Mouse (Mus musculus) intestine, embryonic 15.5 days (tissue): ENCODE measurements around the gene Mmp9. TPM values are rescaled to one million over a fixed set of nuclear protein-coding genes. Genes with fewer than 3 reads are reported as not detected.
A peak's percentile ranks its signal among the peaks of the same experiment; 100 is the strongest.

Source experiments
- ATAC-seq: fragments of 200-750 bp; cut with Nextera tagmentation; 2 replicates; pipeline ENCODE4 v1.8.0; 2017; ENCODE audit warnings: moderate TSS enrichment, moderate library complexity
- H3K27ac ChIP-seq: fragments of 300-500 bp; sonication (generic); 2 replicates; pipeline ENCODE4 v1.5.1; 2015; ENCODE audit warnings: mild to moderate bottlenecking, inconsistent platforms
- H3K27me3 ChIP-seq: fragments of 300-500 bp; sonication (generic); replicated peaks from 2 replicates; pipeline ENCODE4 v1.6.1; 2015; ENCODE audit warnings: inconsistent platforms
- H3K36me3 ChIP-seq: fragments of 300-500 bp; sonication (generic); 2 replicates; pipeline ENCODE4 v1.6.1; 2015; ENCODE audit warnings: inconsistent platforms
- H3K4me1 ChIP-seq: fragments of 300-500 bp; sonication (generic); replicated peaks from 2 replicates; pipeline ENCODE4 v1.6.1; 2015; ENCODE audit warnings: inconsistent platforms
- H3K4me2 ChIP-seq: fragments of 300-500 bp; sonication (generic); replicated peaks from 2 replicates; pipeline ENCODE4 v1.6.1; 2015; ENCODE audit warnings: mild to moderate bottlenecking, inconsistent platforms
- H3K4me3 ChIP-seq: fragments of 300-500 bp; sonication (generic); replicated peaks from 2 replicates; pipeline ENCODE4 v1.5.1; 2015; ENCODE audit warnings: inconsistent platforms
- H3K9ac ChIP-seq: fragments of 300-500 bp; sonication (generic); 2 replicates; pipeline ENCODE4 v1.6.1; 2015; ENCODE audit warnings: inconsistent platforms
- H3K9me3 ChIP-seq: fragments of 300-500 bp; sonication (generic); 2 replicates; pipeline ENCODE4 v1.6.1; 2016; ENCODE audit warnings: inconsistent platforms
- WGBS: fragments of 180-500 bp; shearing (Covaris S2); methylation state at CpG from one replicate; pipeline ENCODE4 v1.1.7; 2015; 5-methylcytosine and 5-hydroxymethylcytosine counted together
- polyA plus RNA-seq: library from polyadenylated mRNA; unstranded; fragments of >200 nt; fragmentation: Nextera tagmentation; extraction: Ambion mirVana; gene quantifications from 2 replicates; pipeline ENCODE4 v1.2.1, GENCODE M21; 2015

Mmp9 gene
- polyA plus RNA-seq, 1 experiment from 2014 or later, result 5.2 TPM

DNA sequence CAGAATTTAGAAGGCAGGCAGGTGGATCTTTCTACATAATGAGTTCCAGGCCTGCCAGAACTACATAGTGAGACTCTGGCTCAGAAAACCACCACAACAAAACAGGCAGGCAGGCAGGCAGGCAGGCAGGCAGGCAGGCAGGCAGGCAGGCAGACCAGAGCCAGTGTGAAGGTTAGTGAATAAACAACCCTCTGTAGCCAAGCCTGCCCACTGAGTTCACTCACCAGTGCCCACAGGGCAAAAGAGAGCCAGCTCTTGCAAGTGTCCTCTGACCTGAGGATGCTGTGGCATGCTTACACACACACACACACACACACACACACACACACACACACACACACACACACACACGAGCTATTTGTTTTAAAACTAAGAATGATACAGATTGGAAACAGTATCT is 37.1 kb upstream of the Mmp9 start:
- WGBS, result 100% methylated on average over 1 of the region's 1 CpGs
- no peak for ATAC-seq
- no peak overlapping the region for H3K9ac ChIP-seq

DNA sequence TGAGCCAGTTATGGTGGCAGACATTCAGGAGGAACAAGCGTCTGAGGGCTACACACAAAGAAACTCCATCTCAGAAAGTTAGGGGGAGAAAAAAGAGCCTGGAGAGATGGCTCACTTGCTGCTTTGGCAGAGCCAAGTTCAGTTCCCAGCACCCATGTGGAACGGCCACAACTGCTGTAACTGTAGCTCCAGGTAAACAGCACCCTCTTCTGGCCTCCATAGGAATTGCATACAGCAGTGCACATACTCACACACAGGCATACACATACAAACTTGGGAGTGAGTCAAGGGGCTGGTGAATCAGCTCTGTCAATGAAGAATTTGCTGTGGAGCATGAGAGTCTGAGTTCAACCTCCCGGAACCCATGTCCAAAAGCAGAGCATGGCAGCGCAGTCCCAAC is 34.5 kb upstream of the Mmp9 start:
- H3K4me2 ChIP-seq, result no peak overlapping the region
- H3K27ac ChIP-seq, result no peak overlapping the region
- 97% methylated on average over 4 of the region's 4 CpGs for WGBS
- ATAC-seq, result no peak
- no peaks in the 10 kb centered on the region for H3K9me3 ChIP-seq
- no peak overlapping the region for H3K4me3 ChIP-seq
- no peaks in the 10 kb centered on the region for H3K27me3 ChIP-seq
- H3K36me3 ChIP-seq, result peaks cover 73% of the 10 kb centered on the region
- H3K4me1 ChIP-seq, result peaks cover 13% of the 10 kb centered on the region
- no peak overlapping the region for H3K9ac ChIP-seq

More for the DNA sequence above, 37.1 kb upstream of the Mmp9 start:
- H3K27ac ChIP-seq, result no peak overlapping the region
- no peak overlapping the region for H3K4me3 ChIP-seq
- H3K36me3 ChIP-seq, result peaks cover 88% of the 10 kb centered on the region
- no peak overlapping the region for H3K4me2 ChIP-seq
- H3K4me1 ChIP-seq, result no peaks in the 10 kb centered on the region
- no peaks in the 10 kb centered on the region for H3K27me3 ChIP-seq
- no peaks in the 10 kb centered on the region for H3K9me3 ChIP-seq

DNA sequence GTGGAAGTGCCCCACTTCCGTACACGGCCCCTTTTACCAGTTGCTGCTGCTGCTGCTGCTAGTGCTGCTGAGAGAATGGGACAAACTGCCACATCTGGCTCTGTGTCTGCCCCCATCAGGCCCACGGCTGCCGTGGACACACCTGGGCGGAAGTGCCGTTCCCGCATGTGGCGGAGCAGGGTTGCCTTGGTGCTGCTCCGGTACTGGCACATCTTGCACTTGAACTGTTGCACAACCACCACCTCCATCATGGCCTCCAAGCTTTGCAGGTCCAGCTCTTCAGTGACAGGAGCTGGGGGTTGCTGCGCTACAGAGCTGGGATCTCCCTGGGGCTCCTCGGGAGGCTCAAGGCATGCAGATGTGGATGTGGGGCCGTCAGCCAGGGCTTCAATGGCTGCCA is 33.1 kb upstream of the Mmp9 start:
- no peak overlapping the region for H3K27ac ChIP-seq
- H3K4me2 ChIP-seq, result no peak overlapping the region
- H3K27me3 ChIP-seq, result no peaks in the 10 kb centered on the region
- WGBS, result 97% methylated on average over 12 of the region's 12 CpGs
- H3K4me1 ChIP-seq, result peaks cover 16% of the 10 kb centered on the region
- no peak overlapping the region for H3K9ac ChIP-seq
- H3K4me3 ChIP-seq, result no peak overlapping the region
- H3K9me3 ChIP-seq, result no peaks in the 10 kb centered on the region
- H3K36me3 ChIP-seq, result peaks cover 59% of the 10 kb centered on the region
- no peak for ATAC-seq

DNA sequence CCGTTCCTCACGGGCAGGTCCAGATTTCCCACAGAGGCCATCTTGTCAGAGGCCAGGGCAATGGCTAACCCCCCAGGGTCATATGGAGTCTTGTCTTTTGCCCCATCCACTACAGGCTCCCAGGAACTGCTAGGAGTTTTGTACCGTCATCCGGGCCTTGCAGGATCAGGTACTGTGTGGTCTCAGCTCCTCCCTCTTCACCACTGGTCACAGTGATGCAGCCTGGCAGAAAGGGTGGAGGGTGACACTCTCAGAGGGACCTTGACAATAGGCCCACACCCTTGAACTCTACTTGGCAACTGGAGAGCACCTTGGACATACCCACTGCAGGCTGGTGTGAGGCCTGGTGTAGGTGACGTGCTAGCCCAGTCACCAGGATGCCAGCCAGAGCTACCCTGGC is 32.6 kb upstream of the Mmp9 start:
- H3K27me3 ChIP-seq, result no peaks in the 10 kb centered on the region
- H3K4me2 ChIP-seq, result no peak overlapping the region
- peaks cover 54% of the 10 kb centered on the region for H3K36me3 ChIP-seq
- H3K9ac ChIP-seq, result no peak overlapping the region
- no peaks in the 10 kb centered on the region for H3K9me3 ChIP-seq
- WGBS, result 96% methylated on average over 5 of the region's 5 CpGs
- H3K4me1 ChIP-seq, result peaks cover 16% of the 10 kb centered on the region
- no peak for ATAC-seq
- no peak overlapping the region for H3K27ac ChIP-seq
- H3K4me3 ChIP-seq, result no peak overlapping the region

DNA sequence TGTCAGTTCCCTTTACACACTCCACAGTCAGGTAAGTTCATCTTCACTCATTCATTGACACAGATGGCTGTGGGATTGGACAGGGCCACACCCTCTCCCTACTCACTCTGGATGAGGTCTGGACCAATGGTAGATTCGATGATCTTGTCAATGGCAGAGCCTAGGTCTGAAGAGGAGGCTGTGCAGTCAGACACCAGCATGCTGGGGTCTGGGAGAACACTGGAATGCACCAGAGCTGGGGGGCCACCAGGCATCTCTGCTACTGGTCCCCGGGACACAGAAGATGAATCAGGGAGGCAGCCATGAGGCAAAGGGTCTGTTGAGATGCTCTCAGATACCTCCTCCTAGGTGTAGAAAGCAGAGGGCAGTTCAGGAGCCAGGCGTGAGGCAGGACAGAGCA is 31.5 kb upstream of the Mmp9 start:
- no peak overlapping the region for H3K4me3 ChIP-seq
- no peaks in the 10 kb centered on the region for H3K27me3 ChIP-seq
- H3K36me3 ChIP-seq, result peaks cover 50% of the 10 kb centered on the region
- ATAC-seq, result no peak
- H3K9me3 ChIP-seq, result no peaks in the 10 kb centered on the region
- WGBS, result 84% methylated on average over 3 of the region's 3 CpGs
- no peak overlapping the region for H3K4me2 ChIP-seq
- no peak overlapping the region for H3K9ac ChIP-seq
- no peak overlapping the region for H3K27ac ChIP-seq
- H3K4me1 ChIP-seq, result peaks cover 24% of the 10 kb centered on the region

- H3K9ac ChIP-seq, result peak overlapping the region; percentile 95
- 90% methylated on average over 1 of the region's 1 CpGs for WGBS
- no peak for ATAC-seq
Observed at GRCm38 (mm10) chr2:164909542-164909941, 31.0 kb upstream of the Mmp9 start.

GRCm38 (mm10) chr2:164910360-164911061 is 30.1 kb upstream of the Mmp9 start:
- Histone ChIP-seq H3K9me3 (no peaks in the 10 kb centered on the region), H3K27ac (peak overlapping the region; percentile 99), H3K4me2 (peak overlapping the region; percentile 87), H3K4me1 (peaks cover 24% of the 10 kb centered on the region), H3K27me3 (no peaks in the 10 kb centered on the region), H3K4me3 (peak overlapping the region; percentile 84), H3K9ac (peak overlapping the region; percentile 95), H3K36me3 (peaks cover 37% of the 10 kb centered on the region)
- 5% methylated on average over 37 of the region's 37 CpGs for WGBS
- ATAC-seq, result no peak; the same call in none of the 2 replicates

More at GRCm38 (mm10) chr2:164909542-164909941, 31.0 kb upstream of the Mmp9 start:
- Histone ChIP-seq H3K9me3 (no peaks in the 10 kb centered on the region), H3K4me1 (peaks cover 24% of the 10 kb centered on the region), H3K4me3 (peak overlapping the region; percentile 84), H3K36me3 (peaks cover 46% of the 10 kb centered on the region), H3K4me2 (peak overlapping the region; percentile 87), H3K27ac (no peak overlapping the region), H3K27me3 (no peaks in the 10 kb centered on the region)

GRCm38 (mm10) chr2:164911086-164912048 is 29.2 kb upstream of the Mmp9 start, which contains the start of gene Zfp335:
Gene Zfp335 (minus strand): TSS chr2:164911757.
- H3K4me3 ChIP-seq, result peak within 1 kb of the TSS; percentile 84
- peaks cover 28% of the 10 kb centered on the region for H3K36me3 ChIP-seq
- H3K27me3 ChIP-seq, result no peaks in the 10 kb centered on the region
- H3K4me1 ChIP-seq, result peaks cover 24% of the 10 kb centered on the region
- WGBS, result under 1% methylated on average over 91 of the region's 91 CpGs
- H3K9ac ChIP-seq, result peak within 1 kb of the TSS; percentile 95
- peak; percentile 93 for ATAC-seq
- H3K9me3 ChIP-seq, result no peaks in the 10 kb centered on the region
- H3K27ac ChIP-seq, result peak within 1 kb of the TSS; percentile 99
- peak within 1 kb of the TSS; percentile 87 for H3K4me2 ChIP-seq

DNA sequence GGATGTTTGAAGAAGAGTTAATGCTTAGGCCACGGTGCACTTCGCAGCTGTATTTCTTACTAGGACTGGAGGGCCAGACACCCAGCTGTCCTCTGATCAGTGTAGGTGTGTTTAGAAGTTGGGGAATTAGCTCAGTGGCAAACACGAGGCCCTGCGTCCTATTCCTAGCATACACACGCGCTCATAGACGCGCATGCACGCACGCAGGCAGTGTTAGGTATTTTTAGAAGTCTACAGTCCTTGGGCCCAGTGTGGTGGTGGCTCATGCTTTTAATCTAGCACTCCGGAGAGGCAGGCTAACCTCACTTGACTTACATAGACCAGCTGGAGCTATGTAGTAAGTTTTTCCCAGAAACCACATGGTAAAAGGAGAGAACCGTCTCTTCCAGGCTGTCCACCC is 28.4 kb upstream of the Mmp9 start:
- H3K4me3 ChIP-seq, result peak overlapping the region; percentile 84
- H3K4me1 ChIP-seq, result peaks cover 24% of the 10 kb centered on the region
- H3K9ac ChIP-seq, result peak overlapping the region; percentile 95
- H3K27ac ChIP-seq, result peak overlapping the region; percentile 99
- H3K36me3 ChIP-seq, result peaks cover 22% of the 10 kb centered on the region
- peak; percentile 47 for ATAC-seq
- H3K9me3 ChIP-seq, result no peaks in the 10 kb centered on the region
- 4% methylated on average over 12 of the region's 12 CpGs for WGBS
- peak overlapping the region; percentile 87 for H3K4me2 ChIP-seq
- no peaks in the 10 kb centered on the region for H3K27me3 ChIP-seq

- no peak for ATAC-seq
- peak overlapping the region; percentile 87 for H3K4me2 ChIP-seq
- WGBS, result 84% methylated on average over 9 of the region's 9 CpGs
Observed at GRCm38 (mm10) chr2:164912749-164913427, 27.7 kb upstream of the Mmp9 start.

GRCm38 (mm10) chr2:164913428-164913786 is 27.2 kb upstream of the Mmp9 start:
- H3K27ac ChIP-seq, result no peak overlapping the region
- 68% methylated on average over 2 of the region's 2 CpGs for WGBS
- no peaks in the 10 kb centered on the region for H3K27me3 ChIP-seq
- ATAC-seq, result no peak
- H3K9ac ChIP-seq, result no peak overlapping the region
- H3K4me3 ChIP-seq, result no peak overlapping the region
- H3K4me2 ChIP-seq, result no peak overlapping the region
- H3K9me3 ChIP-seq, result no peaks in the 10 kb centered on the region
- peaks cover 9% of the 10 kb centered on the region for H3K36me3 ChIP-seq
- peaks cover 24% of the 10 kb centered on the region for H3K4me1 ChIP-seq

More at GRCm38 (mm10) chr2:164912749-164913427, 27.7 kb upstream of the Mmp9 start:
- Histone ChIP-seq H3K9ac (no peak overlapping the region), H3K36me3 (peaks cover 14% of the 10 kb centered on the region), H3K4me1 (peaks cover 24% of the 10 kb centered on the region), H3K27me3 (no peaks in the 10 kb centered on the region), H3K27ac (no peak overlapping the region), H3K9me3 (no peaks in the 10 kb centered on the region), H3K4me3 (no peak overlapping the region; the same call in 1 of the 2 replicates)

DNA sequence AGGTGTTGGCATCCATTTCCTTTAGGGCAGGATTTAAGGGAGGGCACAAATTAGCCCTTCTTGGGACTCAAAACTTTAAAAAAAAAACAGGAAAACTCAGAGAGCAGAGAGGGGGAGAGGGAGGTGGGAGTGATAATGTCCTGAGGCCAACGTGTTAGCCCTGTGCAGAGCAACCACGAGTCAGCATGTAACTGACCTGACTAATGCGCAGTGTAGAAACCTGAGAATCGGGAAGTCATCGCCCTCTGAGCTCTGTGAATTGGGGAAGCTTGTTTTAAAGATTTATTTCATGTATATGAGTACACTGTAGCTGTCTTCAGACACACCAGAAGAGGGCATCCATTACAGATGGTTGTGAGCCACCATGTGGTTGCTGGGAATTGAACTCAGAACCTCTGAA is 23.8 kb upstream of the Mmp9 start:
- Histone ChIP-seq H3K4me2 (no peak overlapping the region), H3K4me3 (no peak overlapping the region), H3K9ac (no peak overlapping the region), H3K27me3 (no peaks in the 10 kb centered on the region), H3K36me3 (no peaks in the 10 kb centered on the region), H3K4me1 (peaks cover 11% of the 10 kb centered on the region), H3K9me3 (no peaks in the 10 kb centered on the region), H3K27ac (no peak overlapping the region)
- no peak for ATAC-seq
- 75% methylated on average over 5 of the region's 5 CpGs for WGBS
